Mouse (Mus musculus): ENCODE measurements at regions not wholly inside any gene's neighbourhood (a gene's known extent, or its start where the extent isn't known, plus 50 kb on each side); places are given as distances from the start of the nearest gene placed in this dataset.

DNA sequence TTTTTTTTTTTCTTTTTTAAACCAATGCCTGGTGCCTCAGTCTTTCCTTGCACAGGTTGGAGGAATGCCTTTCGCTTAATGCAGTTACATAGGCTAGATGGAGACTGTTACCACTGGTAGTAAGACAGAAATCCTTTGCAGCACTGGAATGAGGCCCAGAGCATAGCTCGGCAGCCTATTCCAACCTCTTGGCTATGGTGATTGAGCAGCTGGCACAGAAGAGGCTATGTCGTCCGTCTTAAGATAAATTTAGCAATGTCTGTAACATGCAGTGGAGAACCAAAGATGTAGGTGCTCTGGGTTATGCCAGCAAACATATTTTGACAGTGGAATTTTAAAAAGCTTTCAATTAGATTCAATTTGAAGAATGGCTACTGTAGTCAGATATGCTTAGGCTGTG lies 343.2 kb upstream of the Fam98a start:
- peak; percentile 47 to 48 for DNase-seq

DNA sequence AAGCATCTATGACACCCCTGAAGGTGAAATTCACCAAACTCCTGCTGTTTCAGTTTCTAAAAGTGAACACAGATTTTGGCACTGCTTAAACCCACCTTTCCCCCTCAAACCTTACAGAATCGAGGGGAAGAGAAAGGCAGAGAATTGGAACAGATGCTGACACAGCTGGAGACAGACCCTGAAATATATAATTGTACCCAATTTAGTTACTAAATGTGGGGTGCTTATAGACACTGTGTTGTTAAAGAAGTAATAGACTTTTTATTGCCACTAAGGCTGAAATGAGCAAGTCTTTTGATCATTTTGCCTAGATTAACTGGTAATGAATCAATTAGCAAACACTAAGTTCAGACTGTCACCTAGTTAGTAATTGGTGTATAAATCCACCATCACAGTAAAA lies 341.8 kb upstream of the Fam98a start:
- no peak for DNase-seq

DNA sequence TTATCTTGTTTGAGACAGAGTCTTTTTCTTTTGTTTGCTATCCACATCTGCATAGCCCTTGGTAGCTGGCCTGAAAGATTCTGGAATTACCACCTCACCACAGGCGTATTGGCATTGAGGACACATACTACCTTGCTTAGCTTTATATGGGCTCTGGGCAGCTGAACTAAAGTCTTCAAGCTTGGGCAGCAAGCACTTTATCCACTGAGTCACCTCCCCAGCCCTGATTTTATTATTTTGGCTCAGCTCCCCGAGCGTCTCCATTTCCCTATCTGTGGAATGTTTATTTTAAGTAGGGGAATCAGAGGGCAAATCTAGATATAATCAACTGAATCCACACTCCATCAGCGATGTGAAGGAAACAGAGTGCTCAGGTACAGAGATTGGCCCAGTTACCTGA lies 340.4 kb upstream of the Fam98a start:
- no peak for DNase-seq

DNA sequence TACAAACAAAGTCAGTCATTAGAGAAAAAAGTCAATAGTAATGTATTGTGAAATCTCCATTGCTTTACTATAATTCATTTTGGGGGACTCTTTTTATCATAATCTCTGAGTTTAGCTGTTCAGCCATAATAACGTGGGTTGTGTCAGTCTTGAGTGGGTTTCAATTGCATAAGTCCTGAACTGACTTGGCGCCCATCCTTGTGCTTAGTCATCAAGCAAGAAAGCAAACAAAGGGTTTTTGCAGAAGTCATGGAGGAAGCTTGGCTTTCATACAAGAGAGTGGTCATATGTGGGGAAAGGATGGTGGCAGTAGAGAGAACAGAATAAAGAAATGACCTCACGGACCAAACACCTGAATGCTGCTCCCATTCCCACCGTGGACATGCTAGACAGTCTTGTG lies 339.8 kb upstream of the Fam98a start:
- no peak for DNase-seq

DNA sequence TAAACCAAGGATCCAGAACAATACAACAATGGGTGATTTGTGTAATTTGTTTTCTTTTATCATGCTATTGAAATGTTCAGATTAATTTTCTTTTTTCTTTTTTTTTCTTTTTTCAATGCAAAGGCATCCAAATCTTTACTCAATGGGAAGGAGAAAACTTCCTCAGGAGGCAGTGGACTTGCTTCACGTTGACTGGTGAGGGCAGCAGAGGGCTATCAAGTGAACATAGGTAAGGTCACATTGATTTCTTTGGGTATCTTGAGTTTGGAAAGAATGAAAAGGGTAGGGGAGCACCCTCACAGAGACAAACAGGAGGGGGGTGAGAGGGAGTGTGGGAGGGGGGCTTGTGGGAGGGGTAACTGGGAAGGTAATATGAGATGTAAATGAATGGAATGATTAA lies 326.1 kb upstream of the Fam98a start:
- peak; percentile 52 to 57 for DNase-seq

DNA sequence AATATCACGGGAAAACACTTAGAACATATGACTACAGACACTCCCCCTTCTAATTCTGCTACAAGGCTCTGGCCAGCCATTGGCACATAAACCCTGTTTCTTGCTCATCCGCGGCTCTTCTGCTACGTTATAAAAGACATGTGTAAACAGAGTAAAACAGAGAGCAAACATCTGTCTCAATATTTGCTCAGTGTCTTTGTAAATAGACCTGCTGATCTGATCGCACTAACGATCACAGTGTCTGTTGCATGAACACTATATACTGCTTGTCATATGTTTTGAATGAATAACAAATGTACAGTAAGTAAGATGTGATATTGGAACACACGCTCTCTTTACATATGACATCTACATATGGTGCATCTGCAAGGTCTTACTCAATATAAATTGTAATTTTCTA lies 325.1 kb upstream of the Fam98a start:
- DNase-seq: no peak

DNA sequence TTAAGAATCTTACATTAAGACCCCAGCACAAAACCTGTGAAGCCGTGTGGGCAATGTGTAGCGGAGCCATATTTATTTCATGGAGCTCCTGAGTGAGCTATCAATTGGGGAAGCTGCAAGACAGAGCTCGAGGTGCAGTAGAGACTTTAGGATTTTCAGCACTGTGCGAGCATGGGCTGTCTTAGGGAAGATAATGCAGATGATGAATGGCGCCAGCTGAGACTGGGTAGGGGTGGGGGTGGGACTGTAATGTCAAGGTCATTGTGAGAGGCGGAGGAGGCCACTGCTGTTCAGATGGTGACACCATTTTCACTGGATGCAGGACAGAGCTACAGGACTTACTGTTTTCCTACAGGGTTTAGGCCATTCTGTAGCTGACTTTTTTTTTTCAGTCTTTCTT lies 322.8 kb upstream of the Fam98a start:
- no peak for DNase-seq

DNA sequence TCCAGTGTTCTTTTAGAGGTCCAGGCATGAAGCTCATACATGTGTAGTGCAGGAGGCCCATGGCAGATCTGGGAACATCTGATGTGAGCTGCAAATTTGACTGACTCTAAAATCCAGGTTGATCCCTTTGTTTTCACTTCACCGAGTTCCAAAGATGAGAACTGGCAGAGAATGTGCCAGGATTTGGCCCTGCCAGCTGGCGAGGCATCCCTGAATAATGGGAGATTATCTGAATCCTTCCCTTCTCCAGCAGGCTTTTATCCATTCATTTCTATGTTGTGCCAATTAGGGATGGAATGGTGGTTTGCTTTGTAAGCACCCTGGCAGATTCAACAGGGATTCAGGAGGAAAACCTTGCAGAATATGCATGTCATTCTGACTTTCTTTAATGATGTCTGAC lies 318.7 kb upstream of the Fam98a start:
- DNase-seq: peak; percentile 95 to 96

DNA sequence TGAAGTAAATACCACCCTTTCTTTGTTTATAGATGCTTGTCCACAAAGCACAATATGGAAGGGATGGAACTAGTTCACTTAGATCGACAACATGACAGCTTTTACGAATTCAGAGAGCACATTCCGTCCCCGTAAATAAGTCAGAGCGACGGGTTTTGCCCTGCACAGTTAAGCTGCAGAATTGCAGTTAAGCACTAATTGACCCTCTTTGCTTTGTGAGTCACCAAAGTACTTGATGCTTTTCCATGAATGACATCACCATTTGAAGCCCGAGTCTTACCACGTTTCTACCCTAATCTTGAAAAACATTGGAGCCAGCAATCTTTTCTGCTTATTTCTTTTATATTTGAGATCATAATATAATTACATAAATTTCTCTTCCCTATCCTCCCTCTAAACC lies 305.3 kb upstream of the Fam98a start:
- no peak for DNase-seq

DNA sequence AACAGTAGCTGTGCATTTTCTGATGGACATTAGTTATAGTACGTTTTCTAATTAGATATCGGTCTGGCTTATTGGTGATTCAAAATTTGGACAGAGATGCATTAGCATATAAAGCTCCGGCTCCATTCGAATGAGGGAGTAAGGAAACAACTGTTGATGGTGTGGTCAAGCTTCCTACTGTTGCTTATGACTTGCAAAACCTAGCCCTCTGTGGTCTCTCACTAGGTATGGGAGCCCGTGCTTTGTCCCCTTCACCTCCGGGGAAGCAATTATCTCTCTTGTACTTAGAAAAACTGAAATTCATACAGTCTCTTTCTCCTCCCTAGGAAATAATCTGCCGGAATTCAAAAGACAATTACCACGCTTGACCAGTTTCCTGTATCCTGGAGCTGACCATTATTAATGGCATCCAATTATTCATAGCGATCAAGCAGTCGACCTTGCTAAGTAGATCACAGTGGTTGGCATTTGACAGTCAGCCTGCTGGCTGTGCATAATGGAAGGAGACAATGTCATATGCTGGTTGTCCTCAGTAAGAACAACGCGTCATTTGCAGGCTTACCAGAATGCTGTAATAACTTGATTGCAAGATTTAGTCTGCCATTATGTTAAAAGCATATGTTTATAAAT lies 264.4 kb upstream of the Fam98a start:
- peak; percentile 23 to 25 for DNase-seq

DNA sequence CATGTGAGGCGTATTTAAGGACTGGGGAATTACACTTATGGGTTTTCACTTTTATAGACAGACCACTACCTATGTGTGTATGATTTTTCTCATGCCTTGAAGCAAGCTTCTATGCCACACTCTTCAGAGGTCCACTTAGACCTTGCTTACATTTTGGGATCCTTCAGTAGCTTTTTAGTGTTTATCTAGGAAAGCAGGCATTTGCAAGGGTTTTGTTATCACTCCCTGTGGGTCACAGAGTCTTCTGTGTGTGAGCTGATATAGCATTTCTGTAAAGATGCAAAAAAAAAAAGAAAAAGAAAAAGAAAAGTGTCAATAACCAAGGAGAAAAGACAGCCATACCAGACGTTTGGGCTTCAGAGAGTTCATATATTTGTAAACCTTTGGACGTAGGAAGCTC lies 260.4 kb upstream of the Fam98a start:
- DNase-seq: no peak

DNA sequence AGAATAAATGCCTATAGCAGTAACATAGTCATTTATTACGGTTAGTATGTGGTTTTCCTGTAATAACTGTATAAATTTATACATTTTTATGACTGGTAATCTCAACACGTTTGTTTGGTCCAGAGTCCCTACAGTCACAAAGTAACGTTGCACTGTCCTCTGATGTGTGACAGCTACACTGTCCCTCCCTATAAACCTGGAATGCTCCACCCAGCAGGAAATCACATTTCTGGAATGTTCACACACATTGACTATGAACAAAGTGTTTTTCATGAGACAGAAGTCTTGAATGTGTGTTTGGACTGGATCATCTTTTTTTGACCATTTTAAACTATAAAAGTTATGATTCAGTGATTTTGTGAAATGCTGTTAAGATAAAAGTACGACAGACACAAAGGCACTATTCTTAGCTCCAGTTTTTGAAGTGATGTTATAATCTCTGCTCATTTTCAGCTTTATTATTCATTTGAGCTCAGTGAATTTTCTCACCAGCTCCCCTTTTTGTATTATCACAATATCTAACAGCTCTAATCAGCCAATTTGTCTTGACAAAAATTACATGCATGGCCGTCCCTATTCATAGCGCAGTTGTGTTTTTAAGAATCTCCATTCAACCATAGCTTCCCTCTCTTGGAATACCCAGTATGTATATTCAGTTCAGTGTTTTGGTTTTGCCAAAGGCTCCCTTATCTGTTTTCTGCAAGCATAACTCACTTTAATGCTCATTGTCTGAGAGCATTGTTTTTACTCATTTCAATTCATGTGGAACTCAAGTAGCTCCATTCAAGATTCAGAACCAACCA lies 257.0 kb upstream of the Fam98a start:
- no peak for DNase-seq

DNA sequence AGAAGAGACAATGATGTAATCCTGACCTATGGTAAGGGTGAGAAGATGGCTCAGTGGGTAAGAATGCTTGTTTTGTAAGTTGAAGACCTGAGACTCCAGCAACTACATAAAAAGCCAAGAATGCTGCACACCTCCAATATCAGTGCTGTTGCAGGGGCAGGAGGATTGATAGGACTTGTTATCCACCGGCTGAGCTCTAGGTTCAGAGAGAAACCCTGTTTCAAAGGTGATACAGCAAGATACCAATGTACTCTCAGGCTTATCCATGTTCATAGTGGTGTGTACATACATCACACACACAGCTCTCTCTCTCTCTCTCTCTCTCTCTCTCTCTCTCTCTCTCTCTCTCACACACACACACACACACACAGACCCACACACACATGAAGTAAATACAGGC lies 256.3 kb upstream of the Fam98a start:
- DNase-seq: no peak

DNA sequence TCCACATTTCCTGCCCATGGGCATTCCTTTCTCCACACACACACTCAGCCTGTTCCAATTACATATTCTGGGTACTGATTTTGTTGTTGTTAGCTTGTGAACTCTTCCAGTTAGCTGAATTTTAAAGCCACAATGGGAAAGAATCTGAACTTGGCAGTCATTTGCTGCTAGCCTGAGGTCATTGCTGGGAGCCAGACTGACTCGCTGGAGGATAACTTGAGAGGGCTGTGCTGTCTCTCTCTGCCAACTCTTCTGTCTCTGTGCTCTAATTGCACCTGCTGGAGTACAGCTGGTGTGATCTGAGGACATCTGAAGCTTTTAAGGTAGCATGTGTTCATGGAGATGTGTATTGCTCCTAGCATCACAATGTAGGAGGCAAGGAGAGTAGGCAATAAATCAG lies 252.6 kb upstream of the Fam98a start:
- DNase-seq: peak; percentile 60 to 71

DNA sequence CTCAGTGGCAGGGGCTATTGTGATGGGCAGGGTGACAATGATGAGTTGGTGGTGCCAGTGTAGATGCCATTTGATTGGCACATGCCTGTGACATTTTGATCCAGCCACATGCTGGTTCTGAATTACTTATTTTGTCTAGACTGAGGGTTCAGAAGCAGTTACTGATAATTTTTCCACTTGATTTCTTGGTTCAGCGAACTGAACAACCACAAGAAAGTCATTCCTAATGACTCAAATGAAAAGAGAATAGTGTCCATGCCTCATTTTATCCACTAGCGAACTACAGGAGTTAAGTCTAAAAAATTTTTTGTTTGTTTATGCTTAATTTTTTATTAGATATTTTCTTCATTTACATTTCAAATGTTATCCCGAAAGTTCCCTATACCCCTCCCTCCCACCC lies 244.6 kb upstream of the Fam98a start:
- DNase-seq: peak; percentile 43 to 52

DNA sequence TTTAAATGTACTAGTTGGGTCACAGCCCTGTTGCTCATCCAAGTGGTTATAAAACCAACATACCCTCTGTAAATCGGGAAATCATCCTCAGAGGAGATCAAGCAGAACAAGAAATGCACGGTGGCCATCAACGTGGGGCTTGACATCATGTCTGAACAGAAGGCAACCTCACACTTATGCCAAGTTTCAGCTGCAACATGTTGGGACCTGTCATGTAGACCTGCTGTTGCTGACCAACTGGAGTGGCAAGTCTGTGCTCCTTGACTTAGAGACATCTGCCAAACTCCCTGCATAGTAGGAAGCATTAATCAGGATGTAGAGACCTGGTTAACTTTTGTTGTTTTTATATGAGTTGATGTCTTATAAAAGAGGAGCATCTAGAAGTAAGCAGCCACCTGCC lies 244.0 kb upstream of the Fam98a start:
- peak; percentile 72 to 76 for DNase-seq

DNA sequence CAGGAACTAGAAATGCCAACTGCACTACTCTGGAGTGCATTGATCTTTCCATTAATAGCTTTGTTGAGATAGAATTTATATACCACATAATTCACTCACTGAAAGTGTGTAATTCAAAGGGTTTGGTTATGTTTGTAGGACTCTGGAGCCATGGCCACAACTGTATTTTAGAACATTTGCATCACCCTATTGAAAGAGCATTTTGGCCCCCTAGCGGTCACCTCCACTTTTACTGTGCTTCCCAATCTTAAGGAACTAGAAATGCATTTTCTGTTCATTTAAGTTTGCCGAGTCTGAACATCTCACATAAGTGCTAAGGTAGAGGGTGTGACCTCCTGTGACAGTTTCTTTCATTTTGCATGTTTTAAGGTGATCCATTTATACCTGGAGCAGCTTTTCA lies 228.0 kb upstream of the Fam98a start:
- peak in 1 of 2 experiments; percentile 23 for DNase-seq

DNA sequence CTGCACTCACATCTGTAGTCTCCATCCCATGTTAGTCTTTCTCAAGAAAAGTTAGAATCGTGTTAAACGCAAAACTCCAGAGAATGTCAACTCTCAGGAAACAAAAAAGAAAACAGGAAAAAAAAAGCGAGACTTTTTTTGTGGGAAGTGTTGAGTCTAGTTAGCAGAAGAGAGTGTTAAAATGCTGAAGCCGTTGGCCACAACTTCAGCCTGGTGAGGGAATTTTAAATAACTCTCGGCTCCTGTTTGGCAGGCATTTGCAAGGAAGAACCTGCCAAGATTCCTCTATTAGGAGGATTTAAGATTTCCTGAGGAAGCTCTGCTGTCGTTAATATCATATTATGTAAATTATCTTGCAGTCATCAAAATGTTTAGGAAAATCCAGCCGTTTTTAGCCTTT lies 224.9 kb upstream of the Fam98a start:
- no peak for DNase-seq

DNA sequence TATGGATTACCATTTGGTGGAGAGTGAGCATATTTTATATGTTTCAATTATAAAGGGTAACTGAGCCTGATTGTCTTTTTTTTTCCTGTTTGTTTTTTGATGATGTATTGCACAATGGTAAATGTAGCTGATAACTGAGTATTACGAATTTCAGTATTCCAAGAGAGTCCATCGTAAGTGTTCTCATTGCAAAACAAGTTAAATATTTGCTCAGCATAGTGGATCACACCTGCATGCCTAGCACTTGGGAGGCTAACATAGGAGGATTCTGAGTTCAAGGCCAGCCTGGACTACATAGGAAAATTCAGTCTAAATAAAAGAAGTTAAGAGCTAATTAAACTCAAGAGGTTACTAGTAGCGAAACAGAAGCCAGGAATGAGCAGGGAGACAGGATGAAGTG lies 223.8 kb upstream of the Fam98a start:
- DNase-seq: no peak

DNA sequence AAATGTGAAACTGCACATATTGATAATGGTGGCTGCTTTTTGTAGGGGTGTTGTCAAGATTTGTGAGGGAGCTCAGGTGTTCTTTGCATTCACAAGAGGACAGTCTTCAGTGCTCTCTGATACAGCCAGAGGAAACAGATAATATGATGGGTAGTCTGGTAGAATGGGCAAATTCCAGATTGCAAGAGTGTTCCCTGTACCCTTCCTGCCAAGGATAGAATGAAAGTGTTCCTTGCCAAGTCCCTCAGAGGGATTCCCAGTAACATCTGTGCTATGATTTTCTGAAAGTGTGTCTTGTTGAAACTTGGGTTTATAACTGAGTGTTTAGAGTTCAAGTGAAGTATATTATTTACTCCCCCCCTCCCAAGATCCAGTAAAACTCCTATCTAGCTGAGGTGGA lies 221.1 kb upstream of the Fam98a start:
- DNase-seq: no peak

DNA sequence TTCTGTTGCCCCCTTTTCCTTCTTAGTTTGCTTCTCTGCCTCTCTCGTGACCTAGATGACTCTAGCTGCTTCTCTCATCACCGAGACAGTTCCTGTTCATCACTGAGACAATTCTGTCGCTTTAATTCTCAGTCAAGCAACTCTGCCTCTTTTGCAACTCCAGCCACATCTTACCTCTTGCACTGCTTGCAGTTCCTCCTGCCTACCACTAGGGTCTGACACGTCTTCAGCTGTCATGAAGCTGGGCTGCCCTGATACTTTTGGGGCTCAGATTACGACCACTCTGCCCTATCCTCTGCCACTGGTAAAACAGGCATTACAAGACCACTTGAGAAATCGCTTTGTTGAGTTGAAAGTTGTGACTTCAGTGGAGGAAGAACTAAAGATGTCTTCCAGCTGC lies 216.9 kb upstream of the Fam98a start:
- no peak for DNase-seq

DNA sequence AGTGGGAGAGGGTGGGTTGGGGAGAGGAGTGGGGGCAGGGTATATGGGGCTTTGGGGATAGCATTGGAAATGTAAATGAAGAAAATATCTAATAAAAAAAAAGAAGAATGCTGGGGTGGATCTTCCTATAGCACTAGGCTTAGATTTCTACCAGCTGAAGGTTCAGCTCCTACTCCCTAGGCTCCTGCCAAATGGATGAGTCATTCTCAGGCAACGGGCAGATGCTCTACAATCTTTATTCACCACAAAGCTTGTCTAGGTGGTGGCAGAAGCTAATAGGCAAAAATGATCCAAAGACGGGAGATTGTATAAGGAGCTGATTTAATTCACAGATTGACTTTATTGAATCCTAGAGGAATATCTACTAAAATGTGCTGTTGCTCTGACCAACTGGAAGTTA lies 211.6 kb upstream of the Fam98a start:
- DNase-seq: no peak

DNA sequence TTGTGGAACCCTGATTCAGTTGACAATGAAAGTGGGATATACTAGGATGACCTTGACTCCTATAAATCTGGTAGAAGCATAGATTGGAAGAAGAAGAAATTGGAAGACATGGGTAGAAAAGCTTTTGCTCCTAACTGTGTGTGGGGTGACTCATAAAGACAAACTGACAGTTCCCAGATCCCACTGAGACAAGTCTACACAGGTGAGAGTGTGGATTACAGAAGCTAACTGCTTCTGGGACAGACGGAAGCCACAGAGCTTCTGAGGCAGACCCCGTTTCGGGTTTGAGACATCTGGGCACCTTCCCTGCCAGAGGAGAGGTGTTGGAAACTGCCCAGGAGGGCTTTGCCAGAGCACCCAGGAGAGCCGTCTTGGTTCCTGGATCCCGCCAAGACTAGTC lies 204.7 kb upstream of the Fam98a start:
- no peak for DNase-seq

DNA sequence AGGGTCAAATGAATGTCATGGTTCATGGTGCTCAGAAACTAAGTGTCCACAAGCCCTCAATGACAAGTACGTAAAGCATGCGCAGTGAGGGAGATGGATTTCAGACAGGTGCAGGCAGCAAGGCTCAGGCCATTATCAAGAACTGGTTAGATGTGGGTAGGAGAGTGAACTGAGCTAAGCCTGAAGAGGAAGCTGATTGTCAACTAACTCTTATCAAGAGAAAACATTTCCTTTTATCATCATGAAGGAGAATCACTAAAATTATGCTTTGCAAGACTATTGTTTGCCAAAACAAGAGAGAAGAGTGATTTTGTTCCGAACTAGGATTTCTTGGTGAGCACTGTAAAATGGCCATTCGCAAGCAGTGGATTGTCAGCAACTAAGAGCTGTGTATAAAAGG lies 164.7 kb upstream of the Fam98a start:
- no peak for DNase-seq

DNA sequence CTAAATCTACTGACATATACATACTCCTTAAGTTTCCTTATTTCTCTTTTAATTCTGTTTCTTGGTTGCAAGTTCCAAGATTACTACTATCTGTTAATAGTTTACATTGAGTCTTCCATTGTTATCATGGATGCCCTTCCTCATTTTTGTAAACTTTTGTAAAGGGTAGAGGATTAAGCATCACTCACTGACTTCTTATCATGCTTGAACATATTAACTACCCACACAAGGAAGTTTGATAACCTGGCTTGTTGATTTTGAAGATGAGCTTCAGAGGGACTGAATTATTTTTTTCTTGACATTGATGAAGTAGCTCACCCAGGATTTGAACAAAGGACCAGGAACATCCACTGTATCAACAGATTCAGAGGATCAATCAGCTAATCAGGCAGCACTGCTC lies 162.8 kb upstream of the Fam98a start:
- no peak for DNase-seq

Measured in cerebellum, postnatal 10 days (tissue).